Mouse (Mus musculus): Measurements from ENCODE around the gene Wasf2. TPM values are rescaled to one million over a fixed set of nuclear protein-coding genes. Genes with fewer than 3 reads are reported as not detected.

Gene Wasf2
- polyA plus RNA-seq, 1 experiment from 2014 or later, result 72.8 TPM

- no peak overlapping the region for H3K4me2 ChIP-seq
- no peak overlapping the region for H3K4me3 ChIP-seq
- H3K27ac ChIP-seq, result peak overlapping the region; percentile 80
- WGBS, result 24% methylated on average over 5 of the region's 5 CpGs
- no peaks in the 10 kb centered on the region for H3K9me3 ChIP-seq (replicated peaks)
- ATAC-seq (replicated peaks; ENCODE audit: insufficient number of reproducible peaks, insufficient read depth, low FRiP score, low read depth), result no peak
- peaks cover 59% of the 10 kb centered on the region for H3K4me1 ChIP-seq (replicated peaks)
- peaks cover 36% of the 10 kb centered on the region for H3K36me3 ChIP-seq
- H3K27me3 ChIP-seq, result no peaks in the 10 kb centered on the region
- H3K9ac ChIP-seq, result peak overlapping the region; percentile 20; the same call in 1 of the 2 replicates
Observed at GRCm38 (mm10) chr4:133197355-133197754, 67.0 kb downstream of the Wasf2 start.

- Histone ChIP-seq H3K36me3 (peaks cover 31% of the 10 kb centered on the region), H3K9ac (peak overlapping the region; percentile 20; the same call in 1 of the 2 replicates), H3K4me2 (no peak overlapping the region), H3K9me3 (replicated peaks) (no peaks in the 10 kb centered on the region), H3K27ac (peak overlapping the region; percentile 80), H3K4me3 (no peak overlapping the region), H3K4me1 (replicated peaks) (peaks cover 59% of the 10 kb centered on the region), H3K27me3 (no peaks in the 10 kb centered on the region)
- WGBS, result 40% methylated on average over 13 of the region's 13 CpGs
- ATAC-seq (replicated peaks; ENCODE audit: insufficient number of reproducible peaks, insufficient read depth, low FRiP score, low read depth), result no peak
Observed at GRCm38 (mm10) chr4:133197801-133198286, 67.5 kb downstream of the Wasf2 start.

- Histone ChIP-seq H3K4me3 (no peak overlapping the region), H3K36me3 (peaks cover 24% of the 10 kb centered on the region), H3K4me1 (replicated peaks) (peaks cover 59% of the 10 kb centered on the region), H3K9ac (no peak overlapping the region), H3K4me2 (no peak overlapping the region; the same call in 1 of the 2 replicates), H3K27ac (peak overlapping the region; percentile 80), H3K27me3 (no peaks in the 10 kb centered on the region), H3K9me3 (replicated peaks) (no peaks in the 10 kb centered on the region)
- WGBS, result 34% methylated on average over 19 of the region's 19 CpGs
- ATAC-seq (replicated peaks; ENCODE audit: insufficient number of reproducible peaks, insufficient read depth, low FRiP score, low read depth), result no peak
Observed at GRCm38 (mm10) chr4:133198337-133199180, 68.3 kb downstream of the Wasf2 start.

- no peak for ATAC-seq (replicated peaks; ENCODE audit: insufficient number of reproducible peaks, insufficient read depth, low FRiP score, low read depth)
- 52% methylated on average over 6 of the region's 6 CpGs for WGBS
- Histone ChIP-seq H3K9ac (no peak overlapping the region), H3K9me3 (replicated peaks) (no peaks in the 10 kb centered on the region), H3K27me3 (no peaks in the 10 kb centered on the region), H3K4me2 (0 out of 2 replicates have a peak overlapping the region, but pooled peaks have one; percentile 14), H3K27ac (peak overlapping the region; percentile 80), H3K36me3 (peaks cover 14% of the 10 kb centered on the region; the same call in 1 of the 2 replicates), H3K4me1 (replicated peaks) (peaks cover 67% of the 10 kb centered on the region), H3K4me3 (no peak overlapping the region)
Observed at GRCm38 (mm10) chr4:133199743-133200142, 69.4 kb downstream of the Wasf2 start.

GRCm38 (mm10) chr4:133200343-133200742 lies 70.0 kb downstream of the Wasf2 start:
- H3K27me3 ChIP-seq, result no peaks in the 10 kb centered on the region
- peaks cover 73% of the 10 kb centered on the region for H3K4me1 ChIP-seq (replicated peaks)
- H3K9ac ChIP-seq, result peak overlapping the region; percentile 23; the same call in 1 of the 2 replicates
- WGBS, result 28% methylated on average over 21 of the region's 21 CpGs
- H3K4me3 ChIP-seq, result no peak overlapping the region
- no peaks in the 10 kb centered on the region for H3K9me3 ChIP-seq (replicated peaks)
- peak overlapping the region; percentile 14; the same call in 1 of the 2 replicates for H3K4me2 ChIP-seq
- peak overlapping the region; percentile 80 for H3K27ac ChIP-seq
- H3K36me3 ChIP-seq, result peaks cover 9% of the 10 kb centered on the region; the same call in 1 of the 2 replicates
- no peak; the same call in 1 of the 2 replicates for ATAC-seq (replicated peaks; ENCODE audit: insufficient number of reproducible peaks, insufficient read depth, low FRiP score, low read depth)

- Histone ChIP-seq H3K27me3 (no peaks in the 10 kb centered on the region), H3K9me3 (replicated peaks) (no peaks in the 10 kb centered on the region), H3K4me2 (no peak overlapping the region), H3K27ac (peak overlapping the region; percentile 80), H3K9ac (peak overlapping the region; percentile 31; the same call in 1 of the 2 replicates), H3K36me3 (peaks cover 3% of the 10 kb centered on the region; the same call in 1 of the 2 replicates), H3K4me3 (no peak overlapping the region), H3K4me1 (replicated peaks) (peaks cover 70% of the 10 kb centered on the region)
- peak; percentile 38; the same call in 1 of the 2 replicates for ATAC-seq (replicated peaks; ENCODE audit: insufficient number of reproducible peaks, insufficient read depth, low FRiP score, low read depth)
- 52% methylated on average over 7 of the region's 8 CpGs for WGBS
Observed at GRCm38 (mm10) chr4:133201006-133201771, 70.9 kb downstream of the Wasf2 start.

- Histone ChIP-seq H3K4me3 (no peak overlapping the region), H3K9me3 (replicated peaks) (no peaks in the 10 kb centered on the region), H3K27ac (no peak overlapping the region), H3K4me1 (replicated peaks) (peaks cover 59% of the 10 kb centered on the region), H3K9ac (no peak overlapping the region), H3K4me2 (no peak overlapping the region), H3K27me3 (no peaks in the 10 kb centered on the region), H3K36me3 (no peaks in the 10 kb centered on the region)
- WGBS, result 95% methylated on average over 3 of the region's 3 CpGs
- no peak for ATAC-seq (replicated peaks; ENCODE audit: insufficient number of reproducible peaks, insufficient read depth, low FRiP score, low read depth)
Observed at GRCm38 (mm10) chr4:133202254-133202653, 71.9 kb downstream of the Wasf2 start.

GRCm38 (mm10) chr4:133203591-133203990 lies 73.3 kb downstream of the Wasf2 start:
- 67% methylated on average over 3 of the region's 3 CpGs for WGBS
- Histone ChIP-seq H3K4me1 (replicated peaks) (peaks cover 46% of the 10 kb centered on the region), H3K9me3 (replicated peaks) (no peaks in the 10 kb centered on the region), H3K4me3 (no peak overlapping the region), H3K9ac (no peak overlapping the region), H3K27ac (no peak overlapping the region), H3K36me3 (no peaks in the 10 kb centered on the region), H3K27me3 (no peaks in the 10 kb centered on the region), H3K4me2 (no peak overlapping the region)
- ATAC-seq (replicated peaks; ENCODE audit: insufficient number of reproducible peaks, insufficient read depth, low FRiP score, low read depth), result no peak

GRCm38 (mm10) chr4:133204379-133204778 lies 74.1 kb downstream of the Wasf2 start:
- 15% methylated on average over 7 of the region's 7 CpGs for WGBS
- H3K4me2 ChIP-seq, result peak overlapping the region; percentile 28; the same call in 1 of the 2 replicates
- H3K36me3 ChIP-seq, result no peaks in the 10 kb centered on the region
- 0 out of 2 replicates have a peak, but pooled peaks have one; percentile 19 for ATAC-seq (replicated peaks; ENCODE audit: insufficient number of reproducible peaks, insufficient read depth, low FRiP score, low read depth)
- no peak overlapping the region for H3K4me3 ChIP-seq
- H3K9me3 ChIP-seq (replicated peaks), result no peaks in the 10 kb centered on the region
- H3K27me3 ChIP-seq, result no peaks in the 10 kb centered on the region
- no peak overlapping the region for H3K9ac ChIP-seq
- peak overlapping the region; percentile 54 for H3K27ac ChIP-seq
- H3K4me1 ChIP-seq (replicated peaks), result peaks cover 38% of the 10 kb centered on the region

- no peak for ATAC-seq (replicated peaks; ENCODE audit: insufficient number of reproducible peaks, insufficient read depth, low FRiP score, low read depth)
- Histone ChIP-seq H3K9ac (no peak overlapping the region), H3K4me1 (replicated peaks) (peaks cover 33% of the 10 kb centered on the region), H3K27me3 (peaks cover 39% of the 10 kb centered on the region), H3K27ac (no peak overlapping the region), H3K4me2 (no peak overlapping the region), H3K4me3 (no peak overlapping the region), H3K36me3 (no peaks in the 10 kb centered on the region), H3K9me3 (replicated peaks) (no peaks in the 10 kb centered on the region)
- 4% methylated on average over 11 of the region's 11 CpGs for WGBS
Observed at GRCm38 (mm10) chr4:133209366-133209765, 79.1 kb downstream of the Wasf2 start.

All from heart, embryonic 15.5 days (tissue).